Mouse (Mus musculus): ENCODE measurements around the gene Pisd. TPM values are rescaled to one million over a fixed set of nuclear protein-coding genes. Genes with fewer than 3 reads are reported as not detected.
"Not testable (repeated sequence)": the region's sequence is repeated elsewhere in the genome, so short reads cannot be mapped to it uniquely, and the experiment has no call there.

Pisd gene
- polyA plus RNA-seq (2014; fragmentation: Nextera tagmentation; extraction: Ambion mirVana) = 93.8 and 96.4 TPM in 2 replicates

- Histone ChIP-seq H3K9me3 (ENCODE audit: control insufficient read depth, low read length) (no peaks in the 10 kb centered on the region), H3K36me3 (ENCODE audit: control insufficient read depth, insufficient read depth, low read length) (0 out of 2 replicates have a peak, but pooled peaks cover 8% of the 10 kb centered on the region), H3K27ac (ENCODE audit: low read depth) (no peak within 1 kb of the TSS), H3K4me1 (replicated peaks; ENCODE audit: control insufficient read depth, insufficient read depth, low read length) (peaks cover 8% of the 10 kb centered on the region; the same call in 1 of the 2 replicates), H3K27me3 (replicated peaks; ENCODE audit: control insufficient read depth, insufficient read depth, low read length) (no peaks in the 10 kb centered on the region), H3K4me2 (ENCODE audit: low read length) (peak within 1 kb of the TSS; percentile 91), H3K4me3 (ENCODE audit: low read depth, low read length) (peak within 1 kb of the TSS; percentile 90), H3K9ac (ENCODE audit: low read length) (peak within 1 kb of the TSS; percentile 74)
- DNase-seq (ENCODE audit: low spot score) = peak; percentile 94
- ATAC-seq (replicated peaks; ENCODE audit: low FRiP score, low TSS enrichment, low read depth) = peak; percentile 98
- WGBS = under 1% methylated on average over 52 of the region's 52 CpGs
Measured at GRCm38 (mm10) chr5:32785313-32785915, at the start of gene Pisd. TSS of gene Pisd (minus strand) at chr5:32785646.

GRCm38 (mm10) chr5:32834497-32834896, 49.1 kb upstream of the Pisd start:
- DNase-seq (ENCODE audit: low spot score) = no peak
- H3K36me3 ChIP-seq (ENCODE audit: control insufficient read depth, insufficient read depth, low read length) = peaks cover 93% of the 10 kb centered on the region
- H3K4me1 ChIP-seq (replicated peaks; ENCODE audit: control insufficient read depth, insufficient read depth, low read length) = no peaks in the 10 kb centered on the region
- no peaks in the 10 kb centered on the region for H3K27me3 ChIP-seq (replicated peaks; ENCODE audit: control insufficient read depth, insufficient read depth, low read length)
- no peak overlapping the region for H3K4me3 ChIP-seq (ENCODE audit: low read depth, low read length)
- H3K4me2 ChIP-seq (ENCODE audit: low read length) = no peak overlapping the region
- H3K27ac ChIP-seq (ENCODE audit: low read depth) = no peak overlapping the region
- no peak overlapping the region for H3K9ac ChIP-seq (ENCODE audit: low read length)
- H3K9me3 ChIP-seq (ENCODE audit: control insufficient read depth, low read length) = no peaks in the 10 kb centered on the region
- WGBS = 90% methylated on average over 1 of the region's 1 CpGs
- ATAC-seq (replicated peaks; ENCODE audit: low FRiP score, low TSS enrichment, low read depth) = no peak

DNA sequence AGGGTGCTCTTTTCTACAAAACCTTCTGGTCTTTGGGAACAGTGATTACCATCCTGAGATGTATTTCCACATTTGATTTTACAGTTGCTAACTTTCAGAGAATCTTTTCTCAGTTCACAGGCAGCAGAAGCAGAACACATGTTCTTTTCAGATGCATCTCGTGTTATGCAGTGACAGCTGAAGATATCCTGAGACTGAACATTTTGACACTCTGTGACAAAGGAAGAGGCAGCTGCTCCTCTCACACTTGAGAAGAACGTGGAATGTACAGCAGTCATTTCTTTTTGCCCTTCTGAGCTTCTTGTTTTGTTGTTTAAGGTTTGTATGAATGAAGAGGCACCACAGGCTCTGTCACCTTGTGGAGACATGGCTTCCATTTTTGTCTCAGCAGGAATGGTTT, 44.6 kb upstream of the Pisd start:
- Histone ChIP-seq H3K9me3 (ENCODE audit: control insufficient read depth, low read length) (no peaks in the 10 kb centered on the region), H3K36me3 (ENCODE audit: control insufficient read depth, insufficient read depth, low read length) (peaks cover 89% of the 10 kb centered on the region), H3K27ac (ENCODE audit: low read depth) (no peak overlapping the region), H3K4me3 (ENCODE audit: low read depth, low read length) (no peak overlapping the region), H3K27me3 (replicated peaks; ENCODE audit: control insufficient read depth, insufficient read depth, low read length) (no peaks in the 10 kb centered on the region), H3K9ac (ENCODE audit: low read length) (no peak overlapping the region), H3K4me2 (ENCODE audit: low read length) (no peak overlapping the region), H3K4me1 (replicated peaks; ENCODE audit: control insufficient read depth, insufficient read depth, low read length) (no peaks in the 10 kb centered on the region)
- whole genome bisulfite sequencing = 85% methylated on average over 2 of the region's 2 CpGs
- ATAC-seq (replicated peaks; ENCODE audit: low FRiP score, low TSS enrichment, low read depth) = no peak
- no peak for DNase-seq (ENCODE audit: low spot score)

GRCm38 (mm10) chr5:32828766-32829165, 43.3 kb upstream of the Pisd start:
- peaks cover 77% of the 10 kb centered on the region for H3K36me3 ChIP-seq (ENCODE audit: control insufficient read depth, insufficient read depth, low read length)
- H3K4me3 ChIP-seq (ENCODE audit: low read depth, low read length); H3K4me1 ChIP-seq (replicated peaks; ENCODE audit: control insufficient read depth, insufficient read depth, low read length); H3K9ac ChIP-seq (ENCODE audit: low read length); DNase-seq (ENCODE audit: low spot score); H3K27ac ChIP-seq (ENCODE audit: low read depth); H3K4me2 ChIP-seq (ENCODE audit: low read length); ATAC-seq (replicated peaks; ENCODE audit: low FRiP score, low TSS enrichment, low read depth); H3K27me3 ChIP-seq (replicated peaks; ENCODE audit: control insufficient read depth, insufficient read depth, low read length); H3K9me3 ChIP-seq (ENCODE audit: control insufficient read depth, low read length): not testable (repeated sequence)
- 97% methylated on average over 1 of the region's 1 CpGs for WGBS

DNA sequence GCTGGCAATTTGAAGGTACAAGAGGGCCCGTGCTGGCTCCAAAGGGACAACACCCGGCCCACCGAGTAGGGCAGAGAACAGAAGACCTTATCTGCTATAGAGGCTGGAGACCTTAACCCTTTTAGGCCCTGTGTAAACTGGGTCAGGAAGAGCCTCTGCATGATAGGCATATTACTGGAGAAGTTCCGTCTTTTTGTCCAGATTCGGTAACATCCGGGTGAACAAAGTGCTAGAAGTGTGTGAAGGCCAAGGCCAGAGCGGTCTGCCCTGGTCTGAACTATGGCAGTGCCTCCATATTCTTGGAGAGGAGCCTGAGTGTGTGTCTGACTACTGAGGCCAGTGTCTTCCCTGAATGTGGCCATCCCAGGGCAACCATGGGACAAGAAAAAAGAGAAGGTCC, 41.6 kb upstream of the Pisd start, which contains the start of gene Gm20671:
Gene Gm20671 (minus strand): TSS at position 101 of the 400 bp plus-strand sequence.
- DNase-seq (ENCODE audit: low spot score) (no peak), ATAC-seq (replicated peaks; ENCODE audit: low FRiP score, low TSS enrichment, low read depth) (no peak)
- Histone ChIP-seq H3K9me3 (ENCODE audit: control insufficient read depth, low read length) (no peaks in the 10 kb centered on the region), H3K36me3 (ENCODE audit: control insufficient read depth, insufficient read depth, low read length) (peaks cover 66% of the 10 kb centered on the region), H3K4me3 (ENCODE audit: low read depth, low read length) (no peak within 1 kb of the TSS), H3K27me3 (replicated peaks; ENCODE audit: control insufficient read depth, insufficient read depth, low read length) (no peaks in the 10 kb centered on the region), H3K4me1 (replicated peaks; ENCODE audit: control insufficient read depth, insufficient read depth, low read length) (no peaks in the 10 kb centered on the region), H3K27ac (ENCODE audit: low read depth) (no peak within 1 kb of the TSS), H3K4me2 (ENCODE audit: low read length) (no peak within 1 kb of the TSS), H3K9ac (ENCODE audit: low read length) (no peak within 1 kb of the TSS)
- WGBS = 94% methylated on average over 7 of the region's 7 CpGs

DNA sequence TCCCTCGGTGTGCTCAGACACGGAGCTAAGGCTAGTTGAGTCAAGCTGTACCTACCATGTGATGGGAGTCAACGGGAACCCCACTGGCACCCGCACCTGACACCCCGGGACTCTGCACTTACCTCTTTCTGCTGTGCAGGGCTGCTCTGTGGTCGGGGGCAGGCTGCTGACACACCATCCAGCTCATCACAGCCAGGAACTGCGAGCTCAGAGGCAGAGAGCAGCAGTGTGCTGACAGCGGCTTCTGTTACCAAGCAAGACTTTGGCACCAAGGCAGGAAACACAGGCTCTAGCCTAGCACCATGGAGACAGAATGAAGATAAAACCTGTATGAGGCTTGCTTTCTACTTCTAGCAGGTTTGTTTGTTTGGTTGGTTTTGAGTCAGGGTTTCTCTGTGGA, 35.0 kb upstream of the Pisd start:
- DNase-seq (ENCODE audit: low spot score) (no peak), ATAC-seq (replicated peaks; ENCODE audit: low FRiP score, low TSS enrichment, low read depth) (no peak)
- no peaks in the 10 kb centered on the region for H3K4me1 ChIP-seq (replicated peaks; ENCODE audit: control insufficient read depth, insufficient read depth, low read length)
- no peak overlapping the region for H3K4me3 ChIP-seq (ENCODE audit: low read depth, low read length)
- H3K36me3 ChIP-seq (ENCODE audit: control insufficient read depth, insufficient read depth, low read length) = peaks cover 57% of the 10 kb centered on the region
- H3K9ac ChIP-seq (ENCODE audit: low read length) = no peak overlapping the region
- H3K4me2 ChIP-seq (ENCODE audit: low read length) = no peak overlapping the region
- H3K27ac ChIP-seq (ENCODE audit: low read depth) = no peak overlapping the region
- H3K9me3 ChIP-seq (ENCODE audit: control insufficient read depth, low read length) = no peaks in the 10 kb centered on the region
- H3K27me3 ChIP-seq (replicated peaks; ENCODE audit: control insufficient read depth, insufficient read depth, low read length) = no peaks in the 10 kb centered on the region
- WGBS = 93% methylated on average over 8 of the region's 8 CpGs

- Histone ChIP-seq H3K4me3 (ENCODE audit: low read depth, low read length) (no peak overlapping the region), H3K36me3 (ENCODE audit: control insufficient read depth, insufficient read depth, low read length) (peaks cover 57% of the 10 kb centered on the region), H3K27me3 (replicated peaks; ENCODE audit: control insufficient read depth, insufficient read depth, low read length) (no peaks in the 10 kb centered on the region), H3K9me3 (ENCODE audit: control insufficient read depth, low read length) (no peaks in the 10 kb centered on the region), H3K4me2 (ENCODE audit: low read length) (no peak overlapping the region), H3K9ac (ENCODE audit: low read length) (no peak overlapping the region), H3K4me1 (replicated peaks; ENCODE audit: control insufficient read depth, insufficient read depth, low read length) (no peaks in the 10 kb centered on the region), H3K27ac (ENCODE audit: low read depth) (no peak overlapping the region)
- DNase-seq (ENCODE audit: low spot score) (no peak), ATAC-seq (replicated peaks; ENCODE audit: low FRiP score, low TSS enrichment, low read depth) (no peak)
- 96% methylated on average over 4 of the region's 4 CpGs for WGBS
Measured at GRCm38 (mm10) chr5:32815396-32815795, 29.9 kb upstream of the Pisd start.

- H3K4me2 ChIP-seq (ENCODE audit: low read length); H3K9ac ChIP-seq (ENCODE audit: low read length); H3K27ac ChIP-seq (ENCODE audit: low read depth); H3K9me3 ChIP-seq (ENCODE audit: control insufficient read depth, low read length); H3K4me1 ChIP-seq (replicated peaks; ENCODE audit: control insufficient read depth, insufficient read depth, low read length); ATAC-seq (replicated peaks; ENCODE audit: low FRiP score, low TSS enrichment, low read depth); H3K4me3 ChIP-seq (ENCODE audit: low read depth, low read length); H3K27me3 ChIP-seq (replicated peaks; ENCODE audit: control insufficient read depth, insufficient read depth, low read length); DNase-seq (ENCODE audit: low spot score): not testable (repeated sequence)
- WGBS = 85% methylated on average over 1 of the region's 1 CpGs
- peaks cover 11% of the 10 kb centered on the region; the same call in 1 of the 2 replicates for H3K36me3 ChIP-seq (ENCODE audit: control insufficient read depth, insufficient read depth, low read length)
Measured at GRCm38 (mm10) chr5:32786454-32786853, 1.0 kb upstream of the Pisd start.

DNA sequence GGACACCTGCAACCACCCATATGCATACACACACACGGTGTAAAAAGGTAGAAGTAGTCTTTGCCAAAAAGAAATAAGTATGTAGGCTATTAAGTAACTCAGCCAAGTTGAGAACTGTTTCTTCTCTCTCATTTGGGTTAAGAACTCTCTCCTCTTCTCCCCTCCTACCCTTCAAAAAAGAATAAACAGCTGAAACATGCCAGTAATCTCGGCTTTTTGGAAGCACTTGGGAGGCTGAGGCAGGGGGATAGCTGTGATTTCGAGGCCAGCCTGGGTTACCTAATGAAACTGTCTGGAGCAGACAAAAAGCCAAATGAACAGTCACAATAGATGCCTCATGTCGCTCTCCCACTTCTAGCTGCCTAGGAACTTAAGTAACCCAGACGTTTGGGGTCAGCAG, 720 bp downstream of the Pisd start:
- DNase-seq (ENCODE audit: low spot score) (no peak), ATAC-seq (replicated peaks; ENCODE audit: low FRiP score, low TSS enrichment, low read depth) (no peak)
- H3K27me3 ChIP-seq (replicated peaks; ENCODE audit: control insufficient read depth, insufficient read depth, low read length) = no peaks in the 10 kb centered on the region
- peak overlapping the region; percentile 90 for H3K4me3 ChIP-seq (ENCODE audit: low read depth, low read length)
- H3K4me2 ChIP-seq (ENCODE audit: low read length) = peak overlapping the region; percentile 91
- peak overlapping the region; percentile 74 for H3K9ac ChIP-seq (ENCODE audit: low read length)
- peaks cover 8% of the 10 kb centered on the region; the same call in 1 of the 2 replicates for H3K4me1 ChIP-seq (replicated peaks; ENCODE audit: control insufficient read depth, insufficient read depth, low read length)
- H3K27ac ChIP-seq (ENCODE audit: low read depth) = no peak overlapping the region
- 25% methylated on average over 5 of the region's 5 CpGs for WGBS
- 0 out of 2 replicates have a peak, but pooled peaks cover 8% of the 10 kb centered on the region for H3K36me3 ChIP-seq (ENCODE audit: control insufficient read depth, insufficient read depth, low read length)
- H3K9me3 ChIP-seq (ENCODE audit: control insufficient read depth, low read length) = no peaks in the 10 kb centered on the region

Measured in intestine, embryonic 14.5 days (tissue).